Mouse (Mus musculus) myocyte (in vitro differentiated cells): ENCODE measurements around the gene 1700012B07Rik.

Experiments used
- CEBPB ChIP-seq: IDR thresholded peaks from 2 replicates; pipeline ENCODE4 v1.6.1; 2011; ENCODE audit warnings: mild to moderate bottlenecking, moderate library complexity; ENCODE audit not compliant: poor library complexity, insufficient read depth, severe bottlenecking
- E2F4 ChIP-seq: IDR thresholded peaks from one replicate; pipeline ENCODE4 v1.6.1; 2011; ENCODE audit warnings: mild to moderate bottlenecking, control low read depth, moderate library complexity; ENCODE audit not compliant: insufficient read depth
- POLR2A ChIP-seq: IDR thresholded peaks from one replicate; pipeline ENCODE4 v1.6.1; 2011; ENCODE audit warnings: low read depth, mild to moderate bottlenecking, control low read depth, moderate library complexity; ENCODE audit not compliant: insufficient read length
- USF1 ChIP-seq: IDR thresholded peaks from one replicate; pipeline ENCODE4 v1.6.1; 2011; ENCODE audit warnings: low read depth, mild to moderate bottlenecking, control low read depth, moderate library complexity

DNA sequence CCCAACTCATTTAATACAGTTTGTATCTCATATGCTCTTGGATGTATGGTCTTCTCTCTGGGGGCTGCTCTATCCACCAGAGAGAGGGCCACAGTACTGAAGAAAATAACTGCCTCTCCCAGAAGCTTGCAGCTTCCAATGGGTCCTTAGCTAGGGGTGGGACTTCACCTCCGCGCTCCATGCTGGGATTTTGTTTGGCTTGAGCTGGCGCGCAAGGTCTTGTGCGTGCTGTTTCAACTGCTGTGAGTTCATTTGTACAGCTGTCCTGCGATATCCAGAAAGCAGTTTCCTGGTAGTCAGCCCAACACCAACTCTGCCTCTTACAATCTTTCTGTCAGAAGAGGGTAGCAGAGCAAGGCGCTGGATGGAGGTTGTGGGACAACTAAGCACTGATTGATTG, 18.5 kb upstream of the 1700012B07Rik start:
- TF ChIP-seq POLR2A (no peak), E2F4 (no peak), CEBPB (no peak), USF1 (no peak)
